Mouse (Mus musculus) telencephalon, adult 2 months (tissue): Measurements from ENCODE around the gene Ppp4r1.

ENCODE experiments used
- DNase-seq: peaks from one replicate; pipeline ENCODE4 v3.0.0-alpha.2; 2011; ENCODE audit warnings: low read depth, low spot score

Ppp4r1 gene

GRCm38 (mm10) chr17:65853326-65853725, 71.0 kb downstream of the Ppp4r1 start:
- DNase-seq, result no peak

GRCm38 (mm10) chr17:65854006-65854405, 71.6 kb downstream of the Ppp4r1 start:
- no peak for DNase-seq

DNA sequence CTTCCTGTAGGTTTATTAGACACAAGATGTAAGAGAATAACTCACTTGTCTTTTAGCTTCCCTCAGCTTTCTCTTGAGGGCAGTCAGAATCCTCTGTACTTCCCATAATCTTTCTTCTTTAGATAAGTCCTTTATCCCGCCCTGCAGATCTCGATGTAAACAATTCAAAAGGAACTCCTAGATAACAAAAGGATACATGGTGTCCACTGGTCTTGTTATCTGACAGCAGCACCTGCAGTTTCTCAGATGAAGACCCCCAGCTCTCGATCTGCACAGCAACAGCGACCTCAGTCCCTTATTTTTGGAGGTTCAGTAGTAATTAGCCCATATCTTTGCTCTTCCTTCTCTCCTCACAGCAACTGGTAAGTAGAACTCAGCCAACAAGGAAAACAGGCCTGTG, 75.2 kb downstream of the Ppp4r1 start:
- no peak for DNase-seq

- no peak for DNase-seq
These were observed 80.2 kb downstream of the Ppp4r1 start for GRCm38 (mm10) chr17:65862579-65862978.

GRCm38 (mm10) chr17:65863830-65864229, 81.5 kb downstream of the Ppp4r1 start:
- no peak for DNase-seq

DNA sequence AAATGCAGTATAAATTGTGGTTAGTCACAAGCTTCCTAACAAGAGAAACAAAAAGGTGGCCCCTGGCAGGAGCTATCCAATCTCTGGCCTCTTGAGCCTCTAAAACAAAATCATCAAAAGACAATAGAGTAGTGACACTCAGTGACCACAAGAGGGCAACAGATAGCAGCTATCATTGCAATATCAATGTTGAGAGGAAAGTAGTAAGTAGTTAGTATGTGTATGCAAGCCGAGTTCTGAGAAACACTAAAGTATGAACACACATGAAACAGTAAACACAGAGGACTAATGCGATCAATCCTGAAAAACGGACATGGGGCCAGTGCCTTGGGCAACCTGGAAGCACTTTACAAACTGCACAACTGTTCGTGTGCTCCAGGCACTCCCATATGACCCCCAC, 82.4 kb downstream of the Ppp4r1 start:
- DNase-seq, result peak; percentile 42

DNA sequence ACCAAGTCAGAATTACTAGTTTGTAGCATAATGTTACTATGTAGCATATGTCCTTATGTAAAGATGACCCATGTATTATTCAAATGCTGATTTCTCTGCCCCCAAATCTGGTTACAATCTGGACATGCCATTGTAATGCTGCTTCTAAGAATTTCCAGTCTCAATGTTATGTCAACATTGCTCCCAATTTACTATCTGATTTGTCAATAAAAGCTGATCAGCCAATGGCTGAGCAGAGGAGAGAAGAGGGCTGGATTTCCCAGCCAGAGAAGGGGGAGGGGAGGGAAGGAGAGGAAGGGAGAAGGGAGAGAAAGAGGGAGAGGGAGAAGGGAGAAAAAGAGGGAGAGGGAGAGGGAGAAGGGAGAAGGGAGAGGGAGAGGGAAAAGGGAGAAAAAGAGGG, 82.9 kb downstream of the Ppp4r1 start:
- DNase-seq, result no peak

DNA sequence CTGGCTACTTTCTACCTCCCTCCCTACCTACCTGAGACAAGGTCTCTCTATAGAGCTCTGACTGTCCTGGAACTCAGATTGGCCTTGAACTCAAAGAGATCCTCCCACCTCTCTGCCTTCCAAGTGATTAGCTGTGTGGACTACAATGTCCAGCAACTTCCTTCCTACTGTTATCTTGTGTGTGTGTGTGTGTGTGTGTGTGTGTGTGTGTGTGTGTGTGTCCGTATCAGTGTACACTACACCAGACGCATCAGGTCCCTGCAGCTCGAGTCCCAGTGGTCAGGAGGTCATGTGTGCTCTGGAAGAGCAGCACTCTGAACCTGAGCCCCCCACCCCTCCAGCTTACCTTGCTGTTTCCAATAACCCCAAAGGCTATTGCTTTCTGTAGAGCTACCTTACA, 83.8 kb downstream of the Ppp4r1 start:
- no peak for DNase-seq

- no peak for DNase-seq
These were observed 85.6 kb downstream of the Ppp4r1 start for GRCm38 (mm10) chr17:65867996-65868395.

GRCm38 (mm10) chr17:65869720-65870119, 87.3 kb downstream of the Ppp4r1 start:
- DNase-seq, result no peak

- no peak for DNase-seq
These were observed 87.8 kb downstream of the Ppp4r1 start for GRCm38 (mm10) chr17:65870146-65870545.

GRCm38 (mm10) chr17:65871641-65872041, 89.3 kb downstream of the Ppp4r1 start:
- no peak for DNase-seq

DNA sequence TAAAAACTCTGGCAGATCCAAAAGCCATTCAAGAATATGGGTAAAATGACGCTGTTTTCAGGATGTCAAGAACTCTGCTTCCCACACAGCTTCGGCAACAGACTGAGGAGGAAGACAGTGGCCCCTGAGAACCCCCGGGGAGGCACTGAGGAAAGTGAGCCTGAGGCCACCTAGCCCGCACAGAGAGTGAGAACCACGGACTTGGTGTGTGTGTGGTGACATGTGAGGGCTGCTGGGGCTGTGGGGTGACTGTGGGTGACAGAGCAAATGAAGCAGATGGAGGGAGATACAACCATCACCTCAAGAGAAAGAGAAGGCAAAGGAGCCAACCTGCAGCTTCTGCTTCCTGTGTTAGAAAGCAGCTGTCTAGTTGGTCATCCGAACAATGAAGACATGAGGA, 89.7 kb downstream of the Ppp4r1 start:
- DNase-seq, result no peak

- DNase-seq, result no peak
These were observed 90.3 kb downstream of the Ppp4r1 start for GRCm38 (mm10) chr17:65872652-65873051.

- no peak for DNase-seq
These were observed 90.8 kb downstream of the Ppp4r1 start for GRCm38 (mm10) chr17:65873156-65873555.

DNA sequence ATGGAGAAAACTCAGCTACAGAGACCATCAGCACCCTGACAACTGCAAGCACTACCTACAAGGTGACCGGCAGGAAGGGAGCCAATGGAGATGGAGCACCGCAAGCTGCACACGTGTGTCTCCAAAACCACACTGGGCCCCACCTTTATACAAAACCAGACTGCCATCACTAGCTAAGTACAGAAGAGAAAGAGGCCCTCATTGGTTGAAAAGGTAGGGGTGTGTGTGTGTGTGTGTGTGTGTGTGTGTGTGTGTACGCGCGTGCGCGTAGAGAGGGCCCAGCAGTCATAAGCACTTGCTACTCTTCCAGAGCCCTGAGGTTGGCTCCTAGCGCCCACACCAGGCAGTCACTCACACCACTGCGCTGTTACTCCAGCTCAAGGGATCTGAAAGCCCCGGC, 91.5 kb downstream of the Ppp4r1 start:
- no peak for DNase-seq

GRCm38 (mm10) chr17:65877026-65877425, 94.7 kb downstream of the Ppp4r1 start:
- no peak for DNase-seq

DNA sequence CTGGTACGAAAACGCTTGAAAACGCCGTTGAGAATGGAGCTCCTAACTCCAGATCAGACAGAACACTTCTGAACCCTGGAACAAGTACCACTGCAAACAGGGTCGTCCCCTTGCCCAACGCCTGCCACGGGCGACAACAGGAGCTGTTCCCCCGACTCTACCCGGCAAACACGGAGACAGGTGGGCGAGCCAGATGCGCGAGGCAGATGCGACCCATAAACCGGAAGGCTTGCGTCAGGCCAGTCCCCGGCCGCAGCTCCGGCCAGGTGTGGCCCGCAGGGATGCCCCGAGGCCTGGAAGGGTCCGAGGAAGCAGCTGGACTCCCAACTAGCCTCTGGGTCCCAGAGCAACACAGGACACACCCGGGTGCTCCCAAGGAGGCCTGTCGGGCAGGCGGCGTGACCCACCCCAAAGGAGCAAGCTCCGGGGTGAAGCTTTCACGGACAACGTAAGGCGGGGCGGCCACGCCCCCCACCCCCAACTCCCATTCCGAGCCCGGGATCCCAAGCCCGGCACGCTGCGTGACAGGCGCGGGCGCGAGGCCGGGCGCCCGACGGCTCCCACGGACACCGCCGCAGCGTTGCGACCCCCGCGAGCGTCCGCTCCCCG, 101.8 kb downstream of the Ppp4r1 start:
- no peak for DNase-seq

DNA sequence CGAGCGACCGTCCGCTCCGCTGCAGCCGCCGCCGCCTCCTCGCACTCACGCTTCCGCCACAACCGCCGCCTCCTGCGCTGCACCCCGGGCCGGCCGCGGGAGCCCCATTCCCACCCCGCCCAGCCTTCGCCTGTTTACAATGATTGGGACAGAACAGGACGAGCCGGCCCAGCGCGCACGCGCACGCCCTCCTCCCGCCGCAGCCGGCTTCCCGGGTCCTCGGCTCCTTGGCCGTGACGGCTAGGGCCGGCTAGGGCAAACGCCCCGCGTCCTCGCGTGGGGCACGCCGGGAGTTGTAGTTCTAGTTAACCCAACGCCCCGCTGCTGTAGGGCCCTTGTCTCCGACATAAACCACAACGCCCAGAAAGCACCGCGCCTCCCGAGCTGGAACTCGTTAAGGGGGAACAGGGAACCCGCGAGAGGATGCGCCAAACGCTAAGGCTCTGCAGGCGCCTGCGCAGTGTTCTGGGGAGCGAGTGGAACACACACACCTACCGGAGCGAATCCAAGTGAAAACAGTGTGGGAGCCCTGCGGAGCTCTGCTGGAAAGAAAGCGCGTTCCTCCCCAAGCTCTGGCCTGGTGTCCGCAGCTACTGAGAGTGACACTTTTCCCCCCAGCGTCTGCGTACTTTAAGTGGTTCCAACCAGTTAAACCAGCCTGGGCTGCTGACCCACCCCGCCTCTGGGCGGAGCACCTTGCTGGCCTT, 102.5 kb downstream of the Ppp4r1 start:
- peak; percentile 99 for DNase-seq

DNA sequence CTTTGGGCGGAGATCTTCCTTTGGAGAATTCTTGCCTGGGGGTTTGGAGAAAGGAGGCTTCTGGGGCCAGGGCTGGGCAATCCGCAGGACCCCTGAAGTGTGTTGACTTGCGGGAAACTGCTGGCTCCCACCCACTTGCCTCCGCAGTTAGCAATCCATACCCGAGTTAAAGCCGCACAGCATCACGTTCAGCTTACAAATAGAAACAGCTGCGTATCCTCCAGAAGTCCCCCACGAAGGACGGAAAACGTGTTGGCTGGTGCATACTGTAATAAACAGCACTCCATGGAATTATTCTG, 103.0 kb downstream of the Ppp4r1 start:
- no peak for DNase-seq

- DNase-seq, result peak; percentile 80
These were observed 103.5 kb downstream of the Ppp4r1 start, which contains the start of gene Ralbp1 for GRCm38 (mm10) chr17:65885697-65886529. Ralbp1 (minus strand) TSS chr17:65885798.

DNA sequence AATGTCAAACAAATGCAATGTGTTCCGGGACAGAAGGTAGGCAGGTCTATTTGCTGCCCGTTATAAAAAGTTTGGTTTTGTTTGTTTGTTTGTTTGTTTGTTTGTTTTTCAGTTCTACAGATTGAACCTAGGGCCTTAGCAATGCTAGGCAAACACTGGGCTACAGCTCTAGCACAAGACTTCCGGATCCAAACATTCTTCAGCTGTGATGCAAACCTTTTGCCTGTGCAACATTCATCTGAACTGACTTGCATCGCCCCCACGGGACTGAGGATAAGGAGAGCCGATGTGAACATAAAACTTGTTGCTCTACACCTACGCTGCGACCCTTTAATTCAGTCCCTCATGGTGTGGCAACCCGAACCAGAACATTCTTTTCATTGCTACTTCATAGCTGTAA, 104.2 kb downstream of the Ppp4r1 start:
- DNase-seq, result no peak

- DNase-seq, result no peak
These were observed 107.1 kb downstream of the Ppp4r1 start for GRCm38 (mm10) chr17:65889476-65889875.
